Mouse (Mus musculus) forebrain, embryonic 16.5 days (tissue): ENCODE results near the gene Ston2. TPM values are rescaled to one million over a fixed set of nuclear protein-coding genes. Genes with fewer than 3 reads are reported as not detected.

Experiments
- ATAC-seq: fragments of 200-750 bp; cut with Nextera tagmentation; 2 replicates; pipeline ENCODE4 v1.8.0; 2017; ENCODE audit warnings: mild to moderate bottlenecking, moderate library complexity
- H3K27ac ChIP-seq: fragments of 300-500 bp; sonication (generic); 2 replicates; pipeline ENCODE4 v1.5.1; 2014; ENCODE audit warnings: low read length, control low read depth
- H3K27me3 ChIP-seq: fragments of 300-500 bp; sonication (generic); replicated peaks from 2 replicates; pipeline ENCODE4 v1.6.1; 2014; ENCODE audit warnings: low read length; ENCODE audit not compliant: control insufficient read depth, insufficient read depth
- H3K36me3 ChIP-seq: fragments of 300-500 bp; sonication (generic); 2 replicates; pipeline ENCODE4 v1.6.1; 2014; ENCODE audit not compliant: control insufficient read depth, insufficient read depth
- H3K4me1 ChIP-seq: fragments of 300-500 bp; sonication (generic); replicated peaks from 2 replicates; pipeline ENCODE4 v1.6.1; 2014; ENCODE audit warnings: low read length; ENCODE audit not compliant: control insufficient read depth, insufficient read depth
- H3K4me2 ChIP-seq: fragments of 300-500 bp; sonication (generic); 2 replicates; pipeline ENCODE4 v1.6.1; 2014; ENCODE audit warnings: mild to moderate bottlenecking, low read length, control low read depth
- H3K4me3 ChIP-seq: fragments of 300-500 bp; sonication (generic); replicated peaks from 2 replicates; pipeline ENCODE4 v1.5.1; 2014; ENCODE audit warnings: mild to moderate bottlenecking, low read length, control low read depth
- H3K9ac ChIP-seq: fragments of 300-500 bp; sonication (generic); replicated peaks from 2 replicates; pipeline ENCODE4 v1.6.1; 2014; ENCODE audit warnings: low read depth, low read length, control low read depth
- H3K9me3 ChIP-seq: fragments of 300-500 bp; sonication (generic); 2 replicates; pipeline ENCODE4 v1.6.1; 2016; ENCODE audit warnings: low read length; ENCODE audit not compliant: control insufficient read depth
- WGBS: fragments of 180-500 bp; shearing (Covaris S2); extraction: QIAGEN DNeasy Blood & Tissue Kit; methylation state at CpG from one replicate; pipeline ENCODE4 v1.1.7; 2014; 5-methylcytosine and 5-hydroxymethylcytosine counted together
- polyA plus RNA-seq: library from polyadenylated mRNA; unstranded; fragments of >200 nt; fragmentation: Nextera tagmentation; extraction: Ambion mirVana; gene quantifications from 2 replicates; pipeline ENCODE4 v1.2.1, GENCODE M21; 2015

The Ston2 gene
- 4.7 and 6.4 TPM in 2 replicates for polyA plus RNA-seq

- no peak for ATAC-seq
- WGBS = 89% methylated on average over 9 of the region's 9 CpGs
- no peaks in the 10 kb centered on the region for H3K4me1 ChIP-seq
- H3K4me2 ChIP-seq = no peak within 1 kb of the TSS
- H3K36me3 ChIP-seq = no peaks in the 10 kb centered on the region
- no peaks in the 10 kb centered on the region for H3K9me3 ChIP-seq
- H3K27ac ChIP-seq = no peak within 1 kb of the TSS
- no peak within 1 kb of the TSS for H3K4me3 ChIP-seq
- H3K9ac ChIP-seq = no peak within 1 kb of the TSS
- no peaks in the 10 kb centered on the region for H3K27me3 ChIP-seq
Measured at GRCm38 (mm10) chr12:91787959-91788437, at the start of gene Ston2. Gene Ston2 (minus strand): TSS chr12:91788387.

GRCm38 (mm10) chr12:91837401-91838065, 49.3 kb upstream of the Ston2 start:
- Histone ChIP-seq H3K36me3 (peaks cover 48% of the 10 kb centered on the region), H3K27ac (no peak overlapping the region), H3K9ac (no peak overlapping the region), H3K27me3 (no peaks in the 10 kb centered on the region), H3K4me2 (no peak overlapping the region), H3K9me3 (no peaks in the 10 kb centered on the region), H3K4me3 (no peak overlapping the region), H3K4me1 (no peaks in the 10 kb centered on the region)
- WGBS = 91% methylated on average over 7 of the region's 7 CpGs
- no peak for ATAC-seq

GRCm38 (mm10) chr12:91833939-91834333, 45.7 kb upstream of the Ston2 start:
- Histone ChIP-seq H3K9ac (no peak overlapping the region), H3K27ac (no peak overlapping the region), H3K9me3 (no peaks in the 10 kb centered on the region), H3K4me1 (no peaks in the 10 kb centered on the region), H3K4me3 (no peak overlapping the region), H3K4me2 (no peak overlapping the region), H3K27me3 (no peaks in the 10 kb centered on the region), H3K36me3 (peaks cover 37% of the 10 kb centered on the region)
- 67% methylated on average over 5 of the region's 5 CpGs for WGBS
- ATAC-seq = no peak

- Histone ChIP-seq H3K4me1 (no peaks in the 10 kb centered on the region), H3K27me3 (no peaks in the 10 kb centered on the region), H3K27ac (no peak overlapping the region), H3K9ac (no peak overlapping the region), H3K36me3 (peaks cover 35% of the 10 kb centered on the region), H3K4me3 (no peak overlapping the region), H3K9me3 (no peaks in the 10 kb centered on the region), H3K4me2 (no peak overlapping the region)
- no peak for ATAC-seq
- WGBS = 97% methylated on average over 3 of the region's 3 CpGs
Measured at GRCm38 (mm10) chr12:91833237-91833938, 45.2 kb upstream of the Ston2 start.

- 73% methylated on average over 7 of the region's 7 CpGs for WGBS
- H3K9ac ChIP-seq = no peak overlapping the region
- no peaks in the 10 kb centered on the region for H3K9me3 ChIP-seq
- H3K27me3 ChIP-seq = no peaks in the 10 kb centered on the region
- H3K36me3 ChIP-seq = peaks cover 40% of the 10 kb centered on the region
- H3K4me1 ChIP-seq = no peaks in the 10 kb centered on the region
- no peak overlapping the region for H3K27ac ChIP-seq
- no peak for ATAC-seq
- H3K4me2 ChIP-seq = no peak overlapping the region
- H3K4me3 ChIP-seq = no peak overlapping the region
Measured at GRCm38 (mm10) chr12:91831410-91831809, 43.2 kb upstream of the Ston2 start.

- no peaks in the 10 kb centered on the region for H3K4me1 ChIP-seq
- H3K36me3 ChIP-seq = peaks cover 42% of the 10 kb centered on the region
- H3K4me3 ChIP-seq = no peak overlapping the region
- no peaks in the 10 kb centered on the region for H3K27me3 ChIP-seq
- ATAC-seq = no peak
- H3K9me3 ChIP-seq = no peaks in the 10 kb centered on the region
- H3K27ac ChIP-seq = no peak overlapping the region
- H3K4me2 ChIP-seq = no peak overlapping the region
- no peak overlapping the region for H3K9ac ChIP-seq
- 94% methylated on average over 12 of the region's 12 CpGs for WGBS
Measured at GRCm38 (mm10) chr12:91820461-91820860, 32.3 kb upstream of the Ston2 start.

GRCm38 (mm10) chr12:91818726-91819125, 30.5 kb upstream of the Ston2 start:
- Histone ChIP-seq H3K27ac (no peak overlapping the region), H3K4me1 (no peaks in the 10 kb centered on the region), H3K27me3 (no peaks in the 10 kb centered on the region), H3K9me3 (no peaks in the 10 kb centered on the region), H3K4me3 (no peak overlapping the region), H3K36me3 (peaks cover 44% of the 10 kb centered on the region), H3K4me2 (no peak overlapping the region), H3K9ac (no peak overlapping the region)
- 91% methylated on average over 4 of the region's 4 CpGs for WGBS
- no peak for ATAC-seq

- ATAC-seq = peak; percentile 84
- Histone ChIP-seq H3K27me3 (no peaks in the 10 kb centered on the region), H3K9ac (no peak overlapping the region), H3K4me3 (no peak overlapping the region), H3K36me3 (peaks cover 43% of the 10 kb centered on the region), H3K27ac (no peak overlapping the region), H3K9me3 (no peaks in the 10 kb centered on the region), H3K4me1 (no peaks in the 10 kb centered on the region), H3K4me2 (no peak overlapping the region)
- WGBS = 24% methylated on average over 10 of the region's 10 CpGs
Measured at GRCm38 (mm10) chr12:91815990-91816389, 27.8 kb upstream of the Ston2 start.

- peaks cover 43% of the 10 kb centered on the region for H3K36me3 ChIP-seq
- H3K27me3 ChIP-seq = no peaks in the 10 kb centered on the region
- 95% methylated on average over 11 of the region's 11 CpGs for WGBS
- no peak overlapping the region for H3K27ac ChIP-seq
- ATAC-seq = no peak
- H3K9me3 ChIP-seq = no peaks in the 10 kb centered on the region
- no peak overlapping the region for H3K4me3 ChIP-seq
- no peak overlapping the region for H3K4me2 ChIP-seq
- H3K9ac ChIP-seq = no peak overlapping the region
- H3K4me1 ChIP-seq = no peaks in the 10 kb centered on the region
Measured at GRCm38 (mm10) chr12:91815552-91815951, 27.4 kb upstream of the Ston2 start.
